Mouse (Mus musculus) lung, postnatal 0 days (tissue): ENCODE data around the gene Ubl3. TPM values are rescaled to one million over a fixed set of nuclear protein-coding genes. Genes with fewer than 3 reads are reported as not detected.

ENCODE experiments used
- ATAC-seq: fragments of 200-750 bp; cut with Nextera tagmentation; 2 replicates; pipeline ENCODE4 v1.8.0; 2017; ENCODE audit warnings: moderate library complexity
- DNase-seq: peaks from one replicate; pipeline ENCODE4 v3.0.0-alpha.2; 2016; ENCODE audit warnings: low spot score
- H3K27ac ChIP-seq: fragments of 300-500 bp; sonication (generic); 2 replicates; pipeline ENCODE4 v1.5.1; 2014; ENCODE audit warnings: antibody characterized with exemption, mild to moderate bottlenecking, low read length, mixed read lengths
- H3K27me3 ChIP-seq: fragments of 300-500 bp; sonication (generic); replicated peaks from 2 replicates; pipeline ENCODE4 v1.6.1; 2014; ENCODE audit warnings: low read length, mixed read lengths; ENCODE audit not compliant: insufficient read depth
- H3K36me3 ChIP-seq: fragments of 300-500 bp; sonication (generic); 2 replicates; pipeline ENCODE4 v1.6.1; 2014; ENCODE audit warnings: low read length, mixed read lengths; ENCODE audit not compliant: insufficient read depth
- H3K4me1 ChIP-seq: fragments of 300-500 bp; sonication (generic); 2 replicates; pipeline ENCODE4 v1.6.1; 2014; ENCODE audit warnings: antibody characterized with exemption, low read depth, low read length, mixed read lengths; ENCODE audit not compliant: insufficient read depth
- H3K4me2 ChIP-seq: fragments of 300-500 bp; sonication (generic); replicated peaks from 2 replicates; pipeline ENCODE4 v1.6.1; 2014; ENCODE audit warnings: low read depth, mild to moderate bottlenecking, low read length, moderate library complexity, mixed read lengths
- H3K4me3 ChIP-seq: fragments of 300-500 bp; sonication (generic); 2 replicates; pipeline ENCODE4 v1.5.1; 2014; ENCODE audit warnings: low read depth, low read length
- H3K9ac ChIP-seq: fragments of 300-500 bp; sonication (generic); replicated peaks from 2 replicates; pipeline ENCODE4 v1.6.1; 2014; ENCODE audit warnings: low read depth, mild to moderate bottlenecking
- H3K9me3 ChIP-seq: fragments of 300-500 bp; sonication (generic); 2 replicates; pipeline ENCODE4 v1.6.1; 2016; ENCODE audit warnings: low read length, mixed read lengths
- CTCF ChIP-seq: IDR thresholded peaks from 2 replicates; pipeline ENCODE4 v1.5.1; 2016; ENCODE audit warnings: antibody characterized with exemption, mild to moderate bottlenecking
- EP300 ChIP-seq: IDR thresholded peaks from 2 replicates; pipeline ENCODE4 v1.6.1; 2016; ENCODE audit warnings: antibody characterized with exemption, mild to moderate bottlenecking, control low read depth
- WGBS: fragments of 180-500 bp; shearing (Covaris S2); extraction: QIAGEN DNeasy Blood & Tissue Kit; methylation state at CpG from one replicate; pipeline ENCODE4 v1.1.7; 2014; 5-methylcytosine and 5-hydroxymethylcytosine counted together
- polyA plus RNA-seq: library from polyadenylated mRNA; unstranded; fragments of >200 nt; fragmentation: Nextera tagmentation; extraction: Ambion mirVana; gene quantifications from 2 replicates; pipeline ENCODE4 v1.2.1, GENCODE M21; 2015

Gene Ubl3
- polyA plus RNA-seq, 1 experiment from 2014 or later: 161 TPM

- TF ChIP-seq CTCF (no peak), EP300 (no peak)
- Histone ChIP-seq H3K36me3 (no peaks in the 10 kb centered on the region), H3K27me3 (no peaks in the 10 kb centered on the region), H3K9ac (no peak overlapping the region), H3K4me1 (peaks cover 7% of the 10 kb centered on the region; the same call in 1 of the 2 replicates), H3K9me3 (no peaks in the 10 kb centered on the region), H3K4me3 (no peak overlapping the region), H3K4me2 (peak overlapping the region; percentile 17; the same call in 1 of the 2 replicates), H3K27ac (no peak overlapping the region)
- WGBS: 33% methylated on average over 10 of the region's 10 CpGs
- DNase-seq (peak; percentile 52), ATAC-seq (peak; percentile 37; the same call in 1 of the 2 replicates)
Observed at GRCm38 (mm10) chr5:148489724-148490193, 62.8 kb downstream of the Ubl3 start.

- Histone ChIP-seq H3K36me3 (no peaks in the 10 kb centered on the region), H3K4me3 (no peak overlapping the region), H3K27ac (no peak overlapping the region), H3K9me3 (no peaks in the 10 kb centered on the region), H3K4me1 (peaks cover 7% of the 10 kb centered on the region; the same call in 1 of the 2 replicates), H3K9ac (no peak overlapping the region), H3K4me2 (peak overlapping the region; percentile 17; the same call in 1 of the 2 replicates), H3K27me3 (no peaks in the 10 kb centered on the region)
- TF ChIP-seq CTCF (no peak), EP300 (no peak)
- WGBS: 48% methylated on average over 13 of the region's 13 CpGs
- ATAC-seq (peak; percentile 76), DNase-seq (peak; percentile 68)
Observed at GRCm38 (mm10) chr5:148488891-148489723, 63.5 kb downstream of the Ubl3 start.

- peaks cover 7% of the 10 kb centered on the region; the same call in 1 of the 2 replicates for H3K4me1 ChIP-seq
- no peaks in the 10 kb centered on the region for H3K9me3 ChIP-seq
- H3K4me2 ChIP-seq: no peak overlapping the region
- H3K27me3 ChIP-seq: no peaks in the 10 kb centered on the region
- H3K4me3 ChIP-seq: no peak overlapping the region
- TF ChIP-seq CTCF: no peak
- no peak for TF ChIP-seq EP300
- WGBS: 69% methylated on average over 11 of the region's 11 CpGs
- no peak overlapping the region for H3K9ac ChIP-seq
- DNase-seq (no peak), ATAC-seq (no peak; the same call in 1 of the 2 replicates)
- H3K27ac ChIP-seq: no peak overlapping the region
- no peaks in the 10 kb centered on the region for H3K36me3 ChIP-seq
Observed at GRCm38 (mm10) chr5:148486202-148486601, 66.4 kb downstream of the Ubl3 start.

- WGBS: 85% methylated on average over 3 of the region's 3 CpGs
- Histone ChIP-seq H3K4me1 (no peaks in the 10 kb centered on the region), H3K27ac (no peak overlapping the region), H3K9me3 (no peaks in the 10 kb centered on the region), H3K4me2 (no peak overlapping the region), H3K27me3 (no peaks in the 10 kb centered on the region), H3K9ac (no peak overlapping the region), H3K36me3 (no peaks in the 10 kb centered on the region), H3K4me3 (no peak overlapping the region)
- no peak for DNase-seq
- ATAC-seq: no peak
- TF ChIP-seq CTCF: no peak
- TF ChIP-seq EP300: no peak
Observed at GRCm38 (mm10) chr5:148481745-148482144, 70.8 kb downstream of the Ubl3 start.

- 64% methylated on average over 7 of the region's 7 CpGs for WGBS
- Histone ChIP-seq H3K9ac (no peak overlapping the region), H3K4me3 (no peak overlapping the region), H3K27ac (no peak overlapping the region), H3K4me1 (no peaks in the 10 kb centered on the region), H3K4me2 (no peak overlapping the region), H3K27me3 (no peaks in the 10 kb centered on the region), H3K9me3 (no peaks in the 10 kb centered on the region), H3K36me3 (no peaks in the 10 kb centered on the region)
- no peak for TF ChIP-seq EP300
- TF ChIP-seq CTCF: no peak
- no peak for DNase-seq
- ATAC-seq: no peak
Observed at GRCm38 (mm10) chr5:148474346-148474745, 78.2 kb downstream of the Ubl3 start.

- Histone ChIP-seq H3K4me2 (no peak overlapping the region), H3K27me3 (no peaks in the 10 kb centered on the region), H3K9ac (no peak overlapping the region), H3K4me1 (no peaks in the 10 kb centered on the region), H3K36me3 (no peaks in the 10 kb centered on the region), H3K4me3 (no peak overlapping the region), H3K27ac (no peak overlapping the region), H3K9me3 (no peaks in the 10 kb centered on the region)
- 39% methylated on average over 14 of the region's 14 CpGs for WGBS
- no peak for DNase-seq
- no peak for ATAC-seq
- TF ChIP-seq CTCF (no peak), EP300 (no peak)
Observed at GRCm38 (mm10) chr5:148468626-148469441, 83.8 kb downstream of the Ubl3 start.
